Mouse (Mus musculus): ENCODE measurements around the gene Atf6b. TPM values are rescaled to one million over a fixed set of nuclear protein-coding genes. Genes with fewer than 3 reads are reported as not detected.

Atf6b gene
- total and polyA plus RNA-seq, 3 experiments: 18.9 to 59.6 (median 34.3) TPM

DNA sequence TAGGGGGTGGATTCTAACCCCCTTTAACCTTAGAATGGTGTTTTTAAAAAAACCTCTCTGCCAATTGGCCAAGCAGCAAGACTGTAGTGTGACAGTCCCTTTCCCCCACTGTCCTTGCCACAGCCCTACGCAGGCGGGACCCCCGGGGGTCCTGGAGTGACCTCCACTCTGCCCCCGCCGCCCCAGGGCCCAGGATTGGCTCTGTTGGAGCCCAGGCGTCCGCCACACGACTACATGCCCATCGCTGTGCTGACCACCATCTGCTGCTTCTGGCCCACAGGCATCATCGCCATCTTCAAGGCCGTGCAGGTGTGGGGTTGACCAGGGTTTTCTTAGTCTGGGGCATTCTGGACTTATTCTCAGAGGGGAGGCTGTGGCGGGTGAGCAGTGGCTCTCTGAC is 15.3 kb upstream of the Atf6b start:
- Histone ChIP-seq H3K4me2 (ENCODE audit: insufficient read depth, low read depth, poor library complexity, severe bottlenecking) (no peak overlapping the region), H3K9me3 (replicated peaks; ENCODE audit: low read length) (no peaks in the 10 kb centered on the region), H3K27me3 (replicated peaks) (peaks cover 74% of the 10 kb centered on the region), H3K4me3 (replicated peaks in 1 of 3; ENCODE audit: low read depth in 2 of 3, low read length in 2 of 3, poor library complexity in 1 of 3) (no peak overlapping the region), H3K9ac (ENCODE audit: insufficient read depth, low read depth) (no peak overlapping the region), H3K27ac (ENCODE audit: insufficient read depth, low read depth) (no peak overlapping the region), H3K79me2 (replicated peaks; ENCODE audit: control insufficient read depth, extremely low read depth, insufficient read depth, poor library complexity, severe bottlenecking) (no peaks in the 10 kb centered on the region), H3K36me3 (replicated peaks in 1 of 2; ENCODE audit: control insufficient read depth in 1 of 2, insufficient read depth in 1 of 2, low read length in 1 of 2) (no peaks in the 10 kb centered on the region), H3K4me1 (ENCODE audit: control insufficient read depth in 1 of 2, insufficient read depth in 2 of 2) (peaks cover 2 to 3% of the 10 kb centered on the region in 2 experiments; a peak in 2 of 4 replicates)
- no peak for TF ChIP-seq USF2 (conservative IDR thresholded peaks at IDR 0.05; ENCODE audit: low read depth, low read length)
- TF ChIP-seq ELF1 (IDR thresholded peaks at IDR 0.05; ENCODE audit: low read depth, low read length): no peak
- TF ChIP-seq BHLHE40 (IDR thresholded peaks at IDR 0.05; ENCODE audit: low read depth, low read length): no peak
- no peak for TF ChIP-seq UBTF (IDR thresholded peaks at IDR 0.05; ENCODE audit: low read depth, low read length)
- no peak for TF ChIP-seq KAT2A (IDR thresholded peaks at IDR 0.05; ENCODE audit: insufficient replicate concordance, low read length)
- no peak for TF ChIP-seq ZNF384 (IDR thresholded peaks at IDR 0.05; ENCODE audit: low read depth, low read length)
- no peak for TF ChIP-seq CTCF (conservative IDR thresholded peaks at IDR 0.05 in 1 of 2, IDR thresholded peaks at IDR 0.05 in 1 of 2; ENCODE audit: low read depth in 2 of 2, low read length in 2 of 2)
- TF ChIP-seq CHD2 (IDR thresholded peaks at IDR 0.05; ENCODE audit: low read length): no peak
- TF ChIP-seq MAX (IDR thresholded peaks at IDR 0.05; ENCODE audit: low read length): no peak
- TF ChIP-seq RCOR1 (conservative IDR thresholded peaks at IDR 0.05; ENCODE audit: low read depth, low read length): no peak
- no peak for DNase-seq (ENCODE audit: extremely low read depth)
- in situ Hi-C loops (cut with MboI; ENCODE audit: low pct_ligation_motif_present, low pct_unique_long_range_greater_than_20kb, low sequenced_read_pairs) (no loop called here), dilution Hi-C loops (cut with MboI; ENCODE audit: extremely low pct_ligation_motif_present, extremely low pct_unique_long_range_greater_than_20kb, low sequenced_read_pairs) (no loop called here)

- in situ Hi-C loops (cut with MboI; ENCODE audit: low pct_ligation_motif_present, low pct_unique_long_range_greater_than_20kb, low sequenced_read_pairs) (no loop called here), dilution Hi-C loops (cut with MboI; ENCODE audit: extremely low pct_ligation_motif_present, extremely low pct_unique_long_range_greater_than_20kb, low sequenced_read_pairs) (no loop called here)
- H3K4me1 ChIP-seq (ENCODE audit: control insufficient read depth in 1 of 2, insufficient read depth in 2 of 2): peaks cover 0 to 2% of the 10 kb centered on the region in 2 experiments; a peak in 1 of 4 replicates
- H3K27me3 ChIP-seq (replicated peaks): peaks cover 75% of the 10 kb centered on the region
- H3K9ac ChIP-seq (ENCODE audit: insufficient read depth, low read depth): no peak overlapping the region
- H3K79me2 ChIP-seq (replicated peaks; ENCODE audit: control insufficient read depth, extremely low read depth, insufficient read depth, poor library complexity, severe bottlenecking): no peaks in the 10 kb centered on the region
- no peaks in the 10 kb centered on the region for H3K36me3 ChIP-seq (replicated peaks in 1 of 2; ENCODE audit: control insufficient read depth in 1 of 2, insufficient read depth in 1 of 2, low read length in 1 of 2)
- H3K27ac ChIP-seq (ENCODE audit: insufficient read depth, low read depth): no peak overlapping the region
- DNase-seq (ENCODE audit: extremely low read depth): no peak
- H3K9me3 ChIP-seq (replicated peaks; ENCODE audit: low read length): no peaks in the 10 kb centered on the region
- H3K4me2 ChIP-seq (ENCODE audit: insufficient read depth, low read depth, poor library complexity, severe bottlenecking): no peak overlapping the region
- no peak overlapping the region for H3K4me3 ChIP-seq (replicated peaks in 1 of 3; ENCODE audit: low read depth in 2 of 3, low read length in 2 of 3, poor library complexity in 1 of 3)
- TF ChIP-seq POLR2AphosphoS2 (IDR thresholded peaks at IDR 0.05; ENCODE audit: low read depth, low read length) (no peak), MEF2A (IDR thresholded peaks at IDR 0.05; ENCODE audit: borderline replicate concordance, low read depth, low read length) (no peak), USF2 (conservative IDR thresholded peaks at IDR 0.05; ENCODE audit: low read depth, low read length) (no peak), ZMIZ1 (IDR thresholded peaks at IDR 0.05; ENCODE audit: low read depth, low read length) (no peak), MXI1 (IDR thresholded peaks at IDR 0.05; ENCODE audit: low read depth, low read length) (no peak)
These were observed 14.7 kb upstream of the Atf6b start for GRCm38 (mm10) chr17:34632261-34632691.

DNA sequence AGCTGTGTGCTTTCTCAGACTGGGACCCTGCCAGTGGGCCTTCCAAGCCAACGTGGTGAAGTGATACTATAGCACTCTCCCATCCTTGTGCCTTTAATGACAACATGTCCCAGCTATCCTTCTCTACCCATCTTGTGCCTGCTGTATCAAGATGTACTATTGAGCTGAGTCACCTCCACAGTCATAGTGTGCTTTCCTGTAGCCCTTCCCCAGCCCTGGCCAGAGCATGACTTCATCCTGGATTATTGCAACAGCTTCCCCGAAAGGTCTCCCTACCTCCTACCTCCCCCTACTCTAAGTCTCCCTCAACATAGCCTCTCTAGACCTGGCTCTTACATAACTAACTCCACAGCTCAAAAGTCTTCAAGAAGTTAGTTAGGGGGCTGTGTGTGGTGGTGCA is 11.3 kb upstream of the Atf6b start:
- dilution Hi-C loops (cut with MboI; ENCODE audit: extremely low pct_ligation_motif_present, extremely low pct_unique_long_range_greater_than_20kb, low sequenced_read_pairs) (no loop called here), in situ Hi-C loops (cut with MboI; ENCODE audit: low pct_ligation_motif_present, low pct_unique_long_range_greater_than_20kb, low sequenced_read_pairs) (no loop called here)
- Histone ChIP-seq H3K9me3 (replicated peaks; ENCODE audit: low read length) (peaks cover 9% of the 10 kb centered on the region), H3K9ac (ENCODE audit: insufficient read depth, low read depth) (no peak overlapping the region), H3K79me2 (replicated peaks; ENCODE audit: control insufficient read depth, extremely low read depth, insufficient read depth, poor library complexity, severe bottlenecking) (no peaks in the 10 kb centered on the region), H3K4me3 (replicated peaks in 1 of 3; ENCODE audit: low read depth in 2 of 3, low read length in 2 of 3, poor library complexity in 1 of 3) (no peak overlapping the region), H3K27me3 (replicated peaks) (peaks cover 76% of the 10 kb centered on the region), H3K27ac (ENCODE audit: insufficient read depth, low read depth) (no peak overlapping the region), H3K4me2 (ENCODE audit: insufficient read depth, low read depth, poor library complexity, severe bottlenecking) (no peak overlapping the region), H3K36me3 (replicated peaks in 1 of 2; ENCODE audit: control insufficient read depth in 1 of 2, insufficient read depth in 1 of 2, low read length in 1 of 2) (no peaks in the 10 kb centered on the region), H3K4me1 (ENCODE audit: control insufficient read depth in 1 of 2, insufficient read depth in 2 of 2) (0 out of 4 replicates have a peak, but pooled peaks cover 0 to 2% of the 10 kb centered on the region in 2 experiments)
- DNase-seq (ENCODE audit: extremely low read depth): no peak
- TF ChIP-seq KAT2A (IDR thresholded peaks at IDR 0.05; ENCODE audit: insufficient replicate concordance, low read length) (no peak), ELF1 (IDR thresholded peaks at IDR 0.05; ENCODE audit: low read depth, low read length) (no peak), ZNF384 (IDR thresholded peaks at IDR 0.05; ENCODE audit: low read depth, low read length) (no peak), ZC3H11A (IDR thresholded peaks at IDR 0.05; ENCODE audit: low read depth, low read length) (no peak), JUN (IDR thresholded peaks at IDR 0.05; ENCODE audit: insufficient read depth, low read depth, low read length) (no peak), CHD1 (IDR thresholded peaks at IDR 0.05; ENCODE audit: low read depth, low read length) (no peak), RCOR1 (conservative IDR thresholded peaks at IDR 0.05; ENCODE audit: low read depth, low read length) (no peak), ZMIZ1 (IDR thresholded peaks at IDR 0.05; ENCODE audit: low read depth, low read length) (no peak), CTCF (conservative IDR thresholded peaks at IDR 0.05 in 1 of 2, IDR thresholded peaks at IDR 0.05 in 1 of 2; ENCODE audit: low read depth in 2 of 2, low read length in 2 of 2) (no peak), TCF12 (IDR thresholded peaks at IDR 0.05; ENCODE audit: low read depth, low read length) (no peak)

All from CH12.LX (cell line).